Mouse (Mus musculus) cerebellum, adult 11 months (tissue): ENCODE data around the gene Ddit4l.
"Not testable (repeated sequence)": the region's sequence is repeated elsewhere in the genome, so short reads cannot be mapped to it uniquely, and the experiment has no call there.

ENCODE experiments used
- DNase-seq: peaks from one replicate; pipeline ENCODE4 v3.0.0; 2022

Ddit4l gene

GRCm38 (mm10) chr3:137621312-137621711 lies at the start of gene Ddit4l:
Gene Ddit4l (plus strand): TSS chr3:137621612.
- DNase-seq, result not testable (repeated sequence)

- no peak for DNase-seq
Observed at GRCm38 (mm10) chr3:137576146-137576545, 45.3 kb upstream of the Ddit4l start.

- DNase-seq, result no peak
Observed at GRCm38 (mm10) chr3:137586376-137586969, 34.9 kb upstream of the Ddit4l start.

GRCm38 (mm10) chr3:137589811-137590210 lies 31.6 kb upstream of the Ddit4l start:
- DNase-seq, result no peak

- DNase-seq, result no peak
Observed at GRCm38 (mm10) chr3:137594332-137594905, 27.0 kb upstream of the Ddit4l start.

GRCm38 (mm10) chr3:137608918-137609435 lies 12.4 kb upstream of the Ddit4l start:
- no peak for DNase-seq

GRCm38 (mm10) chr3:137610457-137611109 lies 10.8 kb upstream of the Ddit4l start:
- no peak for DNase-seq

GRCm38 (mm10) chr3:137611110-137611857 lies 10.1 kb upstream of the Ddit4l start:
- DNase-seq, result no peak

GRCm38 (mm10) chr3:137611981-137612380 lies 9.4 kb upstream of the Ddit4l start:
- no peak for DNase-seq

- DNase-seq, result no peak
Observed at GRCm38 (mm10) chr3:137620540-137620939, 872 bp upstream of the Ddit4l start.

GRCm38 (mm10) chr3:137622091-137622490 lies 679 bp downstream of the Ddit4l start:
- no peak for DNase-seq

GRCm38 (mm10) chr3:137622895-137623580 lies 1.6 kb downstream of the Ddit4l start:
- no peak for DNase-seq

GRCm38 (mm10) chr3:137623581-137624362 lies 2.4 kb downstream of the Ddit4l start:
- DNase-seq, result peak; percentile 3

GRCm38 (mm10) chr3:137625054-137625453 lies 3.6 kb downstream of the Ddit4l start:
- DNase-seq, result no peak

GRCm38 (mm10) chr3:137633726-137634125 lies 12.3 kb downstream of the Ddit4l start:
- no peak for DNase-seq

- no peak for DNase-seq
Observed at GRCm38 (mm10) chr3:137636571-137636970, 15.2 kb downstream of the Ddit4l start.

GRCm38 (mm10) chr3:137641238-137641637 lies 19.8 kb downstream of the Ddit4l start:
- no peak for DNase-seq

GRCm38 (mm10) chr3:137642137-137642536 lies 20.7 kb downstream of the Ddit4l start:
- DNase-seq, result no peak

- DNase-seq, result no peak
Observed at GRCm38 (mm10) chr3:137642568-137642967, 21.2 kb downstream of the Ddit4l start.

- no peak for DNase-seq
Observed at GRCm38 (mm10) chr3:137644081-137644480, 22.7 kb downstream of the Ddit4l start.

GRCm38 (mm10) chr3:137644947-137645346 lies 23.5 kb downstream of the Ddit4l start:
- no peak for DNase-seq
